17 mouse cellular contexts compared by ENCODE assay signal in the genomic region with DNA sequence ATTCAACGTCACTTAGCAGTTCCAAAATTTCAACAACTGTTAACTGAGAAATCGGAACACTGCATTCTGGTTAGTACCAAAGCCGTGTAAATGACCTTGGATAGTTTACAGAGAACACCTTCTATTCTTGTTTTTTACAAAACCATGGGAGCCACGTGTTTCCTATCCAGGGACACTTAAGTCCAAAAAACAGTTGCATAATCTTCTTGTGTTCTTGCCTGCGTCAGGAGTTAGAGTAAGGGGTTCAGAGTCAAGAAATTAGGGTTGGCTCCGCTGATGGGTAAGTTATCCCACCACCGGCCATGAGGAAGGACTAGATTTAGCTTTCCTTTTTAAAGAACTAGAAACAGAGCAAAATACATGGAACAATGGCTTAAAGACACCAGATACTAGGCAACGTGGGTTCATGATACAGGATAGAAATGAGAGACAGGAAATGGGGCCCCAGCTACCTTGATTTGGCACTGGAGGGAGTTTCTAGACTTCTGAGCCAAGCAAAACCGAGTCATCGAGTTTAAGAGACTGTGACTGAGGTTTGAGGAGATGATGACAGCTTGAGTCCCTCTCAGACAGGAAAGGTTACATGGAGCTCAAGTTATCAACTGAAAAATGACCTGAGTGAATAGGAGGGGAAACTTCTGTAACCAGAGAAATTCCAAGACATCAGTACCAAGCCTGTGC.
"Had no signal": no experiment of that assay in that cellular context is flagged by ENCODE, and none has a peak within 500 bp of the region (broad histone marks: within the 10 kb centered on the region; RNA-seq: fewer than 3 reads in every experiment).

No protein-coding gene starts in this region.

- DNase-seq: kidney, adult 11 months; kidney, adult 8-10 months; kidney, postnatal 10 days; kidney, postnatal 36 days; layer of hippocampus, postnatal 36 days; liver, embryonic 13.5 days; lung, adult 2 months; lung, postnatal 14 days; lung, postnatal 4 days; right cerebral cortex, adult 18-20 months; thymus, postnatal 14 days had no signal

- H3K27ac ChIP-seq: kidney, embryonic 15.5 days; left cerebral cortex, adult 2 months; liver, embryonic 13.5 days; midbrain, embryonic 15.5 days; neural tube, embryonic 12.5 days; neural tube, embryonic 15.5 days had no signal

- H3K9ac ChIP-seq: kidney, embryonic 15.5 days; liver, embryonic 13.5 days; midbrain, embryonic 15.5 days; neural tube, embryonic 12.5 days; neural tube, embryonic 15.5 days had no signal

- H3K4me1 ChIP-seq: midbrain, embryonic 15.5 days; neural tube, embryonic 12.5 days; neural tube, embryonic 15.5 days had no signal

- H3K27me3 ChIP-seq: midbrain, embryonic 15.5 days; neural tube, embryonic 12.5 days had no signal

- H3K9me3 ChIP-seq: kidney, embryonic 15.5 days; liver, embryonic 13.5 days; midbrain, embryonic 15.5 days; neural tube, embryonic 12.5 days; neural tube, embryonic 15.5 days had no signal

- H3K36me3 ChIP-seq: kidney, embryonic 15.5 days; liver, embryonic 13.5 days; midbrain, embryonic 15.5 days; neural tube, embryonic 12.5 days; neural tube, embryonic 15.5 days had no signal

- H3K4me2 ChIP-seq: kidney, embryonic 15.5 days; liver, embryonic 13.5 days; midbrain, embryonic 11.5 days; midbrain, embryonic 15.5 days; neural tube, embryonic 12.5 days; neural tube, embryonic 15.5 days had no signal

- H3K4me3 ChIP-seq: kidney, embryonic 15.5 days; left cerebral cortex, adult 2 months; liver, embryonic 13.5 days; midbrain, embryonic 15.5 days; neural tube, embryonic 12.5 days; neural tube, embryonic 15.5 days had no signal
